Mouse (Mus musculus): ENCODE data around the gene Aox2.

DNA sequence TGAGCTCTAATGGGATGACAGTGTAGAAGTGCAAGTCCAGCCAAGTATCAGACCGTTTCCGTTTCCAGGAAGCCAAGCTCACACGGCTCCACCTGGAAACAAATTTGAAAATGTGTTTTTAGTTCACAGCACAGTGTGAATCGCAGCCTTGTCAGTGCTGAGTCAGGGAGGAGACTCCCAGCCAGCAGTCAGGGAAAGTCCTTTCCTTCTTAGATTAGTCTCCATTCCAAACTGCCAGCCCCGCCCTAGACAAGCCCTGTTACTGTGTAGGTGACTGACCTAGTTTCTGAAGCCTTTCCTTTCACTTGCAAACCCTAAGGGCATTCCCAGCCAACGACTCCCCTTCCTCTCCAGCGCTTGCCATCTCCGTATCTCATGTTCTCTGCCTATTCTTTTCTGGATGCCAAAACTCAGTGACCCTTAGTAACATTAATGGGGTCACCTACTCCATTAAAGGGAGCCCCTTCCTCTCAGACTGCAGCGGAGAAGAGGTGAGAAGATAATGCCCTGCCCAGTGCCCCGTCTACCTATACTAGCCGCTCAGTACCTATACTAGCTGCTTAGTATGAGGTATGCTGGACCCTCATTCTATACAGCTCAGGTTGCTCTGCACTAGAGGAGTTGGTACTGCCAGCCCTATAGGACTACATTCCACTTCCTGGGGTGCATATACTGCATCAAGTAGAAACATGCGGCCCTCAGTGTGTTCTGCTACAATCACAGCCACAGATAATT is 88.8 kb downstream of the Aox2 start:
- TF ChIP-seq POLR2A (IDR thresholded peaks at IDR 0.05; ENCODE audit: low read depth, low read length) = no peak
- no peak for TF ChIP-seq CTCF (IDR thresholded peaks at IDR 0.05; ENCODE audit: extremely low read depth, insufficient read length, insufficient replicate concordance, low read depth, low read length)
